Mouse (Mus musculus) hematopoietic stem cell, adult 5-6 weeks (primary cell): ENCODE data around the gene Plin5. TPM values are rescaled to one million over a fixed set of nuclear protein-coding genes. Genes with fewer than 3 reads are reported as not detected.
A peak's percentile ranks its signal among the peaks of the same experiment; 100 is the strongest.
"Not testable (repeated sequence)": the region's sequence is repeated elsewhere in the genome, so short reads cannot be mapped to it uniquely, and the experiment has no call there.

Source experiments
- ATAC-seq, 2 experiments: fragments of 125-278 bp in 1 of 2; replicated peaks in 1 of 2; 2 replicates each; pipeline ENCODE4 v1.8.0; 2016 to 2017; ENCODE audit warnings: inconsistent platforms in 2 of 2, mild to moderate bottlenecking in 2 of 2, moderate number of reproducible peaks in 2 of 2, low read depth in 1 of 2, moderate TSS enrichment in 1 of 2; ENCODE audit not compliant: low FRiP score in 2 of 2, poor library complexity in 2 of 2, severe bottlenecking in 2 of 2, insufficient read depth in 1 of 2, low TSS enrichment in 1 of 2
- total RNA-seq: library from RNA; stranded (forward); fragments of 172-1452, 232-1000 nt; gene quantifications from 2 replicates; pipeline ENCODE4 v1.2.3, GENCODE M21; 2017

Plin5 gene
- total RNA-seq, 1 experiment from 2014 or later = not detected

DNA sequence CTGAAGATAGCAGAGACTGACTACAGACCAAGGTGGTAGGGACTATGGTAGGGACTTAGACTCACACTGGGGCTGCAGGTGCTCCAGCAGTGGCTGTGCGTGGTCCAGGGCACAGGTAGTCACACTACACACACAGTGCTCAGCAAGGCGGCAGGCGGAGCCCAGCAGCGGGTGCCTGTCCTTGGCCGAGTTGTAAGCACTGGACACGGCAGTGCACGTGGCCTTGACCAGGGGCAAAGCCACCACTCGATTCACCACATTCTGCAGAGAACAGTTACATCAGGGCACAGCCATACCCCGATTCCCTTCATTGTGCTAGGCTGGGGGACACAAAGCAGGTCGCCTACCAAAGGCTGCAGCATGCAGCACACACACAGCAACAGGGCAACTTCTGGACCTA lies 1.2 kb downstream of the Plin5 start:
- no peak for ATAC-seq

DNA sequence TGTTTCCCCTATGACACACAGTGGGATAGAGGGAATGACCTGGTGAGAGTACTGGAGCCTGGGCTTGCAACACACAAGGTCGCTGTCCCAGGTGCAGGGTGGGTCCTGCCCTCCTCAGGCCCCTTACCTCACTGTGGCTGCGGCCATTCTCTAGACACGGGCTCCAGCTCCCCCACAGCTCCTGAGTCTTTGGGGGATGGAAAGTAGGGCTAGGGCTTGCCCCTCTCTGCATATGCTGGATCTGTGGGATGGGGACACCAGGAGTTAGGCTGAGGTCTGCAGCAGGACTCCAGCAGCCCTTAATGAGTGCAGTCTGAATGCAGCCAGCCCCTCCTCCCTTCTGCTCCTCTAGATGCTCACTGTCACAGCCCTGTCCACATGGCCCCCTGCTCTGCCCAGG lies 4.7 kb downstream of the Plin5 start:
- ATAC-seq = no peak

- peak; percentile 39 to 61; a peak in 1 of 4 replicates for ATAC-seq
These were observed 5.5 kb downstream of the Plin5 start for GRCm38 (mm10) chr17:56111864-56112263.

DNA sequence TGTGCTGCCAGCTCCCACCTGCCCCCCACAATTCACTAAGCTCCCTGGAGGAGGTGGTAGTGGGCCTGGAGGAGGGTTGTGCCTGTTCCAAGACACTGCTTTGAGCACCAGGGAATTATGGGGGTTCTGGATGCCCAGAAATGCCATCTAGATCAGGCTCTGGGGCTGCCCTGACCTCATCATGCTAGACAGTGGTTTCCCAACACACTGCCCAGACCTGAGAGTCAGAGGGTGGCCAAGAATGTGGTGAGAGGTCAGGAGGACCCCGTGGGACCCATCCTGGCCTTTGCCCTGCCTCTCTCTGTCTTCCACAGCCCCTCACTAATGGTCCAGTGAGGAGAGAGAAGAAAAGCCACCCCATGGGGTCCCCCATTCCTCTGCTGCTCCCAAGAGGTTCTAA lies 6.4 kb downstream of the Plin5 start:
- ATAC-seq = no peak

DNA sequence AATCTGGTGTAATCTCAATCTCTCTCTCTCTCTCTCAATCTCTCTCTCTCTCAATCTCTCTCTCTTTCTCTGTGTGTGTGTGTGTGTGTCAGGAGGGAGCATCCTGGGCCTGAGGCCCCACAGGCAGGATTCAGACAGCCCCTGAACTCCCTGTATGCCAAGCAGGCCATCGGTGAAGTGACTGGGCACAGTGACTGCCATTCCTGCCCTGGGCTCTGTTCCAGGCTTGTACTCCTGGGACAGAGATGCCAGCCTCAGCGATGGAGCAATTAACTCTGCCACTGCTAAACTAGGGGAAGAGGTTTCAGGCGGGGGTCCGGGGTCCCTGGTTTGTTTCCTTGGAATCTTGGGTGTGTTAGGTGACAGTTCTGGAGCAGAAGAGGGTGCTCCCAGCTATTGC lies 6.8 kb downstream of the Plin5 start:
- ATAC-seq = no peak

GRCm38 (mm10) chr17:56109219-56110051 lies 8.0 kb downstream of the Plin5 start, which contains the start of gene Plin4:
Plin4 (minus strand) TSS chr17:56109803.
- ATAC-seq = no peak

GRCm38 (mm10) chr17:56108334-56109044 lies 8.9 kb downstream of the Plin5 start:
- no peak for ATAC-seq

- no peak for ATAC-seq
These were observed 9.7 kb downstream of the Plin5 start for GRCm38 (mm10) chr17:56107736-56108135.

DNA sequence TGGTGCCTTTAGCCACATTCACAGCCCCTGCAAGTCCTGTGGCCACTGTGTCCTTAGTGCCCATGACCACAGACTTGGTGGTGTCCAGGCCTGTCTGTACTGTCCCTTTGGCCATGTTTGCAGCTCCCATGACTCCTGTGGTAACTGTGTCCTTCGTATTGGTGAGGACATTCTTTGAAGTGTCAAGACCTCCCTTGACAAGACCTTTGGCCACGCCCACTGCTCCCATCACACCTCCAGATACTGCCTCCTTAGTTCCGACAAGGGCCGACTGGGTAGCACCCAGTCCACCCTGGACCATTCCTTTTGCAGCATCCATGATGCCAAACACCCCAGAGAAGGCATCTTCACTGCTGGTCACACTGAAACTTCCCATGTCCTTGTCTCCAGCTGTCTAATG lies 10.4 kb downstream of the Plin5 start:
- ATAC-seq = no peak

GRCm38 (mm10) chr17:56106436-56106835 lies 11.0 kb downstream of the Plin5 start:
- not testable (repeated sequence) for ATAC-seq

- not testable (repeated sequence) for ATAC-seq
These were observed 12.6 kb downstream of the Plin5 start for GRCm38 (mm10) chr17:56104821-56105220.

GRCm38 (mm10) chr17:56103465-56104285 lies 13.7 kb downstream of the Plin5 start:
- ATAC-seq = no peak

GRCm38 (mm10) chr17:56102927-56103326 lies 14.5 kb downstream of the Plin5 start:
- no peak for ATAC-seq

- ATAC-seq = no peak
These were observed 15.2 kb downstream of the Plin5 start for GRCm38 (mm10) chr17:56102158-56102557.

DNA sequence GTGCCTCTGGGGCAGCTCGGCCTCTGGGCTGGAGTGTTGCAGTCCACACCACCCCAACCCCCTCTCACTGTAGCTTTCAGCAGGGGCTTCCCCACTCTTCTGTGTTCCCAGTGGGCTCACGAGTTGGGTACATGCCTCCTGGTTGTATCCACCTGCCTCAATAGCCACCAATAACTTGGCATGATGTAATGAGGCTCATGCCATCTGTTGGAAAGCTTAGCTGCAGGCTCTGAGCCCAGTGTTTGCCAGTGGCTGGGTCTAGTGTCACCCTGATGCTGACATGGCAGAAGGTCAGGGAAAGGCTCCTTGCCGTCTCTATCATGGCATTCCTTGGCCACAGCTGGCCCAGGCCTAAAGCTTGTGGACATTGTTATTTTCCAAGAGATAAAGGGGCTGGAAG lies 16.6 kb downstream of the Plin5 start:
- no peak for ATAC-seq

DNA sequence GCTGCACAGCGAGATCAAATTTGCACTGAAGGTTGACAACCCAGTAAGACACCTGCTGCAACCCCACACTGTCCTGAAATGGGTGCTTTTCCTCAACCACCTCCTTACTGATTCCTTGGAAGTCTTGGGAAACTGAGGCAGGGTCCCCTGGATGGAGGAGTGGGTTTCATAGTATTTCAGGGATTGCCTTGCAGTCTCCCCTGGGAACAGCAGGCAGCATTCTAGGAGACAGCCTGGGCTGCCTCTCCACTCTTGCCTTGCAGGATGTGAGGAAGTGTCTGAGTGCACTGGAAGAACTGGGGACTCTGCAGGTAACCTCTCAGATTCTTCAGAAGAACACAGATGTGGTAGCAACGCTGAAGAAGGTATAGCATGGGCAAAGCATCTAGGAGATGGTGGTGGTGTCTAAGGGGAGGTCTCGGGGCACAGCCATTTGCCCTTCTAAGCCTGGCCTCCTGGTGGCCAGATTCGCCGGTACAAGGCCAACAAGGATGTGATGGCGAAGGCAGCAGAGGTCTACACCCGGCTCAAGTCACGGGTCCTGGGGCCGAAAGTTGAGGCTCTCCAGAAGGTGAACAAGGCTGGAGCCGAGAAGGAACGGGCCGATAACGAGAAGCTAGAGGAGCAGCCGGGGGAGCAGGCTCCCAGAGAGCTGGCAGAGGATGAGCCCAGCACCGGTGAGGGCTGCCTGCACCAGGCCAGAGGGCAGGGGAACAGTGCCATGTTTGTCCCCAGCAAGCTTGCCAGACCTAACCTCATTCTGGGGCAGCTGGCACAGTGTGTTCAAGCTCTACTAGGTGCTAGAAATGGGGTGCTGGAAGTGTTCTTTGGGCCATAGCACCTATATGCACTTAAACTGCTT lies 18.5 kb downstream of the Plin5 start:
- ATAC-seq = no peak

DNA sequence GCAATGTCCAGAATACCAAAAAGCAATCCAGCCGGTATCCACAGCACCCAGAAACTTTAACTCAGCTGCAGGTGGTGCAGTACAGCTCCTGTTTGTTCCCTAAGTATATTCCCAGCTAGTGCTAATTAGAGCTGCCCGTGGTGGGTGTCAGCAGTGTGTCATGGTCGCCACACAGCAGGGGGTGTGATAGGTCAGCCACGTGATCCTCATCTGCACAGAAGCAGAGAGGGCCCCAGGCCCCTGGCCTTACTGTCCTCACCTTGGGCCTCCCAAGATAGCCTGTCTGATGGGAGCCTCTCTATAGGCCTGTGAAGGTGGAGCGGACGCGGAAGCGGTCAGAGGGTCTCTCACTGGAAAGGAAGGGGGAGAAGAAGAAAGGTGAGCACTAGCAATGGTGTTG lies 19.2 kb downstream of the Plin5 start:
- ATAC-seq = no peak
